Mouse (Mus musculus): ENCODE data around the gene Mgl2. TPM values are rescaled to one million over a fixed set of nuclear protein-coding genes. Genes with fewer than 3 reads are reported as not detected.
"Not testable (repeated sequence)": the region's sequence is repeated elsewhere in the genome, so short reads cannot be mapped to it uniquely, and the experiment has no call there.

The Mgl2 gene
- total and polyA plus RNA-seq, 3 experiments: 0.08 TPM; not detected in 2

GRCm38 (mm10) chr11:70114562-70114961, 15.6 kb upstream of the Mgl2 start:
- Histone ChIP-seq H3K4me1 (ENCODE audit: control insufficient read depth in 1 of 2, insufficient read depth in 2 of 2) (peaks cover 0 to 9% of the 10 kb centered on the region in 2 experiments; a peak in 2 of 4 replicates), H3K4me3 (replicated peaks in 1 of 3; ENCODE audit: low read depth in 2 of 3, low read length in 2 of 3, poor library complexity in 1 of 3) (no peak overlapping the region), H3K9ac (ENCODE audit: insufficient read depth, low read depth) (no peak overlapping the region), H3K36me3 (replicated peaks in 1 of 2; ENCODE audit: control insufficient read depth in 1 of 2, insufficient read depth in 1 of 2, low read length in 1 of 2) (no peaks in the 10 kb centered on the region), H3K4me2 (ENCODE audit: insufficient read depth, low read depth, poor library complexity, severe bottlenecking) (no peak overlapping the region), H3K9me3 (replicated peaks; ENCODE audit: low read length) (peaks cover 21% of the 10 kb centered on the region), H3K27ac (ENCODE audit: insufficient read depth, low read depth) (no peak overlapping the region), H3K27me3 (replicated peaks) (peaks cover 22% of the 10 kb centered on the region), H3K79me2 (replicated peaks; ENCODE audit: control insufficient read depth, extremely low read depth, insufficient read depth, poor library complexity, severe bottlenecking) (no peaks in the 10 kb centered on the region)
- dilution Hi-C loops (cut with MboI; ENCODE audit: extremely low pct_ligation_motif_present, extremely low pct_unique_long_range_greater_than_20kb, low sequenced_read_pairs) (no loop called here), in situ Hi-C loops (cut with MboI; ENCODE audit: low pct_ligation_motif_present, low pct_unique_long_range_greater_than_20kb, low sequenced_read_pairs) (no loop called here)
- no peak for DNase-seq (ENCODE audit: extremely low read depth)
- no peak for TF ChIP-seq POLR2AphosphoS2 (IDR thresholded peaks at IDR 0.05; ENCODE audit: low read depth, low read length)
- TF ChIP-seq NELFE (IDR thresholded peaks at IDR 0.05; ENCODE audit: low read depth, low read length): no peak
- TF ChIP-seq JUND (conservative IDR thresholded peaks at IDR 0.05; ENCODE audit: low read depth, low read length): no peak
- TF ChIP-seq ZMIZ1 (IDR thresholded peaks at IDR 0.05; ENCODE audit: low read depth, low read length): no peak
- no peak for TF ChIP-seq PAX5 (IDR thresholded peaks at IDR 0.05; ENCODE audit: low read length)
- TF ChIP-seq RAD21 (IDR thresholded peaks at IDR 0.05; ENCODE audit: low read depth, low read length): no peak
- TF ChIP-seq ETS1 (conservative IDR thresholded peaks at IDR 0.05; ENCODE audit: low read depth, low read length): no peak
- TF ChIP-seq TBP (conservative IDR thresholded peaks at IDR 0.05; ENCODE audit: low read depth, low read length): no peak
- no peak for TF ChIP-seq ZC3H11A (IDR thresholded peaks at IDR 0.05; ENCODE audit: low read depth, low read length)
- no peak for TF ChIP-seq BHLHE40 (IDR thresholded peaks at IDR 0.05; ENCODE audit: low read depth, low read length)
- TF ChIP-seq NRF1 (IDR thresholded peaks at IDR 0.05; ENCODE audit: low read depth, low read length): no peak
- TF ChIP-seq POLR2A (IDR thresholded peaks at IDR 0.05; ENCODE audit: low read depth, low read length): no peak
- TF ChIP-seq MAFK (IDR thresholded peaks at IDR 0.05; ENCODE audit: insufficient replicate concordance, low read length): no peak
- TF ChIP-seq ZKSCAN1 (IDR thresholded peaks at IDR 0.05; ENCODE audit: borderline replicate concordance, low read depth, low read length): no peak
- TF ChIP-seq SMC3 (IDR thresholded peaks at IDR 0.05; ENCODE audit: low read depth, low read length): no peak

DNA sequence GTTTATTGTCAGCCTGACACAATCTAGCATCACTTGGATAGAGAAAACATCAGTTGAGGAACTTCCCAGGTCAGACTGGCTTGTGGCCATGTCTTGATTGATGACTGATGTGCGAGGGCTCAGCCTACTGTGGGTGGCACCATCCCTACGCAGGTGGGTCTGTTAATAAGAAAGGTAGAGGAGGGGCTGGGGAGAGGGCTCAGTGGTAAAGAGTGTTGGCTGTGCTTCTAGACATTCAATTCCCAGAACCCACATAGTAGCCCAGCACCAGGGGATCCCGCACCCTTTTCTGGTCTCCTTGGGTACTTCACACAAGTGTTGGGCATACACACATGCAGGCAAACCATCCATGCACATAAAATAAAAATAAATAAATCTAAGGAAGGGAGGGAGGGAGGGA, 14.2 kb upstream of the Mgl2 start:
- Histone ChIP-seq H3K79me2 (replicated peaks; ENCODE audit: control insufficient read depth, extremely low read depth, insufficient read depth, poor library complexity, severe bottlenecking) (no peaks in the 10 kb centered on the region), H3K4me3 (replicated peaks in 1 of 3; ENCODE audit: low read depth in 2 of 3, low read length in 2 of 3, poor library complexity in 1 of 3) (no peak overlapping the region), H3K4me2 (ENCODE audit: insufficient read depth, low read depth, poor library complexity, severe bottlenecking) (no peak overlapping the region), H3K36me3 (replicated peaks in 1 of 2; ENCODE audit: control insufficient read depth in 1 of 2, insufficient read depth in 1 of 2, low read length in 1 of 2) (no peaks in the 10 kb centered on the region), H3K4me1 (ENCODE audit: control insufficient read depth in 1 of 2, insufficient read depth in 2 of 2) (peaks cover 0 to 9% of the 10 kb centered on the region in 2 experiments; a peak in 2 of 4 replicates), H3K27me3 (replicated peaks) (peaks cover 26% of the 10 kb centered on the region), H3K9ac (ENCODE audit: insufficient read depth, low read depth) (no peak overlapping the region), H3K27ac (ENCODE audit: insufficient read depth, low read depth) (no peak overlapping the region), H3K9me3 (replicated peaks; ENCODE audit: low read length) (peaks cover 29% of the 10 kb centered on the region)
- dilution Hi-C loops (cut with MboI; ENCODE audit: extremely low pct_ligation_motif_present, extremely low pct_unique_long_range_greater_than_20kb, low sequenced_read_pairs): no loop called here
- in situ Hi-C loops (cut with MboI; ENCODE audit: low pct_ligation_motif_present, low pct_unique_long_range_greater_than_20kb, low sequenced_read_pairs): no loop called here
- no peak for DNase-seq (ENCODE audit: extremely low read depth)
- TF ChIP-seq CHD1 (IDR thresholded peaks at IDR 0.05; ENCODE audit: low read depth, low read length) (no peak), PAX5 (IDR thresholded peaks at IDR 0.05; ENCODE audit: low read length) (no peak), HCFC1 (IDR thresholded peaks at IDR 0.05; ENCODE audit: low read depth, low read length) (no peak), POLR2AphosphoS2 (IDR thresholded peaks at IDR 0.05; ENCODE audit: low read depth, low read length) (no peak), NELFE (IDR thresholded peaks at IDR 0.05; ENCODE audit: low read depth, low read length) (no peak), BHLHE40 (IDR thresholded peaks at IDR 0.05; ENCODE audit: low read depth, low read length) (no peak), MAX (IDR thresholded peaks at IDR 0.05; ENCODE audit: low read length) (no peak), MEF2A (IDR thresholded peaks at IDR 0.05; ENCODE audit: borderline replicate concordance, low read depth, low read length) (no peak), KAT2A (IDR thresholded peaks at IDR 0.05; ENCODE audit: insufficient replicate concordance, low read length) (no peak), IRF4 (IDR thresholded peaks at IDR 0.05; ENCODE audit: low read depth, low read length) (no peak), GABPA (IDR thresholded peaks at IDR 0.05; ENCODE audit: insufficient replicate concordance, low read depth, low read length) (no peak)

GRCm38 (mm10) chr11:70135001-70135400, 4.9 kb downstream of the Mgl2 start:
- DNase-seq (ENCODE audit: extremely low read depth); H3K4me2 ChIP-seq (ENCODE audit: insufficient read depth, low read depth, poor library complexity, severe bottlenecking); H3K4me1 ChIP-seq (ENCODE audit: control insufficient read depth in 1 of 2, insufficient read depth in 2 of 2); H3K9me3 ChIP-seq (replicated peaks; ENCODE audit: low read length); H3K27ac ChIP-seq (ENCODE audit: insufficient read depth, low read depth); H3K79me2 ChIP-seq (replicated peaks; ENCODE audit: control insufficient read depth, extremely low read depth, insufficient read depth, poor library complexity, severe bottlenecking); H3K4me3 ChIP-seq (replicated peaks in 1 of 3; ENCODE audit: low read depth in 2 of 3, low read length in 2 of 3, poor library complexity in 1 of 3); H3K36me3 ChIP-seq (replicated peaks in 1 of 2; ENCODE audit: control insufficient read depth in 1 of 2, insufficient read depth in 1 of 2, low read length in 1 of 2); H3K9ac ChIP-seq (ENCODE audit: insufficient read depth, low read depth); dilution Hi-C loops (cut with MboI; ENCODE audit: extremely low pct_ligation_motif_present, extremely low pct_unique_long_range_greater_than_20kb, low sequenced_read_pairs); in situ Hi-C loops (cut with MboI; ENCODE audit: low pct_ligation_motif_present, low pct_unique_long_range_greater_than_20kb, low sequenced_read_pairs): not testable (repeated sequence)
- H3K27me3 ChIP-seq (replicated peaks): peaks cover 43% of the 10 kb centered on the region

All from CH12.LX (cell line).